In genomic region chr5:33396828-33397227, GRCm38 (mm10) we compare ENCODE assay signal across 23 mouse cellular contexts. TPM values are rescaled to one million over a fixed set of nuclear protein-coding genes. Genes with fewer than 3 reads are reported as not detected.
"Had no signal": no experiment of that assay in that cellular context is flagged by ENCODE, and none has a peak within 500 bp of the region (broad histone marks: within the 10 kb centered on the region; RNA-seq: fewer than 3 reads in every experiment).

No protein-coding gene starts in this region.

- H3K4me3 ChIP-seq: intestine, embryonic 15.5 days; left cerebral cortex, adult 2 months; limb, embryonic 10.5 days; liver, embryonic 15.5 days; midbrain, embryonic 12.5 days; myocyte; neural tube, embryonic 15.5 days had no signal

- H3K9me3 ChIP-seq: intestine, embryonic 15.5 days; limb, embryonic 10.5 days; liver, embryonic 15.5 days; midbrain, embryonic 12.5 days; neural tube, embryonic 15.5 days had no signal

- H3K27me3 ChIP-seq: intestine, embryonic 15.5 days; liver, embryonic 15.5 days; midbrain, embryonic 12.5 days had no signal

- H3K4me2 ChIP-seq: intestine, embryonic 15.5 days; liver, embryonic 11.5 days; liver, embryonic 15.5 days; midbrain, embryonic 12.5 days; neural tube, embryonic 15.5 days had no signal

- ATAC-seq: intestine, embryonic 15.5 days; lung, postnatal 0 days had no signal

- H3K36me3 ChIP-seq: intestine, embryonic 15.5 days had no signal

- H3K9ac ChIP-seq: intestine, embryonic 15.5 days; liver, embryonic 15.5 days; midbrain, embryonic 12.5 days; neural tube, embryonic 15.5 days had no signal

- DNase-seq: kidney, adult 18-20 months; kidney, postnatal 10 days; kidney, postnatal 4 days; lung, adult 2 months; lung, postnatal 36 days; right cerebral cortex, adult 18-20 months; spleen, adult 18-20 months; thymus, adult 18-20 months; thymus, postnatal 14 days had no signal

- H3K27ac ChIP-seq: intestine, embryonic 15.5 days; left cerebral cortex, adult 2 months; limb, embryonic 10.5 days; liver, embryonic 15.5 days; midbrain, embryonic 12.5 days; neural tube, embryonic 15.5 days had no signal

- H3K4me1 ChIP-seq: intestine, embryonic 15.5 days; limb, embryonic 10.5 days; liver, embryonic 15.5 days had no signal

RNA-seq across cellular contexts. Expression of gene Nkx1-1, which starts 36.9 kb away (rescaled TPM):
- total RNA-seq: left cerebral cortex, adult 2 months; left cerebral cortex, postnatal 14 days; megakaryocyte, adult 5-6 weeks had no signal
- polyA plus RNA-seq: intestine, embryonic 15.5 days; kidney, embryonic 14.5 days; limb, embryonic 10.5 days; limb, embryonic 14.5 days; liver, embryonic 11.5 days; liver, embryonic 15.5 days; lung, adult 2 months; lung, postnatal 0 days; myocyte; stomach, embryonic 14.5 days had no signal
